Mouse (Mus musculus) heart, embryonic 10.5 days (tissue): ENCODE measurements around the gene Arhgap18. TPM values are rescaled to one million over a fixed set of nuclear protein-coding genes. Genes with fewer than 3 reads are reported as not detected.

ENCODE experiments used
- DNase-seq: peaks from one replicate; pipeline ENCODE4 v3.0.0-alpha.2; 2017; ENCODE audit warnings: low spot score
- H3K27ac ChIP-seq: fragments of 300-500 bp; sonication (generic); 2 replicates; pipeline ENCODE4 v1.5.1; 2016; ENCODE audit warnings: mild to moderate bottlenecking
- H3K27me3 ChIP-seq: fragments of 300-500 bp; sonication (generic); 2 replicates; pipeline ENCODE4 v1.6.1; 2016; ENCODE audit warnings: mild to moderate bottlenecking; ENCODE audit not compliant: poor library complexity, insufficient read depth, severe bottlenecking
- H3K36me3 ChIP-seq: fragments of 300-500 bp; sonication (generic); 2 replicates; pipeline ENCODE4 v1.6.1; 2016; ENCODE audit warnings: mild to moderate bottlenecking, moderate library complexity
- H3K4me1 ChIP-seq: fragments of 300-500 bp; sonication (generic); 2 replicates; pipeline ENCODE4 v1.6.1; 2016; ENCODE audit warnings: mild to moderate bottlenecking
- H3K4me3 ChIP-seq: fragments of 300-500 bp; sonication (generic); 2 replicates; pipeline ENCODE4 v1.5.1; 2016; ENCODE audit warnings: mild to moderate bottlenecking, moderate library complexity
- H3K9me3 ChIP-seq: fragments of 300-500 bp; sonication (generic); 2 replicates; pipeline ENCODE4 v1.6.1; 2016; ENCODE audit warnings: mild to moderate bottlenecking, moderate library complexity
- whole genome bisulfite sequencing: fragments of 180-500 bp; shearing (Covaris S2); methylation state at CpG from one replicate; pipeline ENCODE4 v1.1.7; 2016; 5-methylcytosine and 5-hydroxymethylcytosine counted together
- polyA plus RNA-seq: library from polyadenylated mRNA; unstranded; fragments of >200 nt; fragmentation: Nextera tagmentation; extraction: Ambion mirVana; gene quantifications from 2 replicates; pipeline ENCODE4 v1.2.1, GENCODE M21; 2016

Gene Arhgap18
- polyA plus RNA-seq, 1 experiment from 2014 or later, result 12.8 TPM

DNA sequence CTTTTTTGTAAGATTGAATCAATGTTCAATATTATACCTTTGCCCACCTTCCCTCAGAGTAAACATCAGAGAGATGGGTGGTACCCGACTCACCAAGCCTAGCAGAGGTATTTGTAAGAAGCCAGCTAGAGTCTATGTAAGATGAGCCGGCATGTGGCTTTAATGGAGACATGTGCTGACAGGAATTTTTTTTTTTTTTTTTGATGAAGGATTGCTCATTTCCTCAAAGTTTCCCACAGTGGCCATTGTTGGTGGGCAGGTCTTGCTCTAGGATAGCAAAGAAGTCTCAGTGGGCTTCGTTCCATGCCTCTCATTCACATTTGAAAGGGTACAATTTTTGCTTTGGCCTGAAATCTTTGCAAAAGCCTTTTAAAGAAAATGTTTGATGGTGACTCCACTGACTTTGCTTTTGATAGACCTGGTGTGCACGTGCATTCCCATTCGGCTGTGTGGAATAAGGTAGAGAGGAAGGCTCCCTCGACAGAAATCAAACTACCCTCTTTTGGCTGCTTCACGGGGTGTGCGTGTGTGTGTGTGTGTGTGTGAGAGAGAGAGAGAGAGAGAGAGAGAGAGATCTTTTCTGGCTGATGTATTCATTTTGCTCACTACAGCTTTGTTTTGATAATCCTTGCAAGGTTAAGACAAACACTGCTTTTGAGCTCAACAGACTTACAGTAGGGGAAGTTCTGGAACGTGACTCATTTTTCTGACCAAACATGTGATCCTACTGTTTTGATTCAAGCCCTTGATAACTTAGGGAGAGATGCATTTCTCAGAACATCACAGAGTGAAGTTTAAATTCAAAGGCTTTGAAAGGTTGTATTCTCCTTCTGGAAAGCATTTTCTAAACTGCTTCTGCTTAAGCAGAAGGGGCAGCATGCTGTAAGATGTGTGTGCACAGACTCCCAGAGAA lies 9.0 kb downstream of the Arhgap18 start:
- 73% methylated on average over 9 of the region's 9 CpGs for WGBS
- Histone ChIP-seq H3K27me3 (no peaks in the 10 kb centered on the region), H3K27ac (no peak overlapping the region), H3K4me3 (no peak overlapping the region), H3K9me3 (no peaks in the 10 kb centered on the region), H3K36me3 (no peaks in the 10 kb centered on the region), H3K4me1 (peaks cover 3% of the 10 kb centered on the region; the same call in 1 of the 2 replicates)
- DNase-seq, result no peak

GRCm38 (mm10) chr10:26767196-26767595 lies 14.0 kb downstream of the Arhgap18 start:
- Histone ChIP-seq H3K4me1 (no peaks in the 10 kb centered on the region), H3K36me3 (no peaks in the 10 kb centered on the region)
- no peak for DNase-seq

GRCm38 (mm10) chr10:26768943-26769342 lies 15.7 kb downstream of the Arhgap18 start:
- no peak for DNase-seq
- Histone ChIP-seq H3K27me3 (no peaks in the 10 kb centered on the region), H3K9me3 (no peaks in the 10 kb centered on the region), H3K4me1 (peaks cover 7% of the 10 kb centered on the region; the same call in 1 of the 2 replicates), H3K4me3 (no peak overlapping the region), H3K27ac (no peak overlapping the region), H3K36me3 (no peaks in the 10 kb centered on the region)
- WGBS, result 70% methylated on average over 2 of the region's 2 CpGs

More at GRCm38 (mm10) chr10:26767196-26767595, 14.0 kb downstream of the Arhgap18 start:
- Histone ChIP-seq H3K9me3 (no peaks in the 10 kb centered on the region), H3K4me3 (no peak overlapping the region), H3K27me3 (no peaks in the 10 kb centered on the region), H3K27ac (no peak overlapping the region)
- 64% methylated on average over 3 of the region's 3 CpGs for WGBS

- H3K4me1 ChIP-seq, result peaks cover 13% of the 10 kb centered on the region; the same call in 1 of the 2 replicates
- H3K36me3 ChIP-seq, result no peaks in the 10 kb centered on the region
- H3K9me3 ChIP-seq, result no peaks in the 10 kb centered on the region
- H3K4me3 ChIP-seq, result no peak overlapping the region
- H3K27me3 ChIP-seq, result no peaks in the 10 kb centered on the region
- WGBS, result 80% methylated on average over 8 of the region's 8 CpGs
- no peak for DNase-seq
- no peak overlapping the region for H3K27ac ChIP-seq
These were observed 16.8 kb downstream of the Arhgap18 start for GRCm38 (mm10) chr10:26770035-26770434.

DNA sequence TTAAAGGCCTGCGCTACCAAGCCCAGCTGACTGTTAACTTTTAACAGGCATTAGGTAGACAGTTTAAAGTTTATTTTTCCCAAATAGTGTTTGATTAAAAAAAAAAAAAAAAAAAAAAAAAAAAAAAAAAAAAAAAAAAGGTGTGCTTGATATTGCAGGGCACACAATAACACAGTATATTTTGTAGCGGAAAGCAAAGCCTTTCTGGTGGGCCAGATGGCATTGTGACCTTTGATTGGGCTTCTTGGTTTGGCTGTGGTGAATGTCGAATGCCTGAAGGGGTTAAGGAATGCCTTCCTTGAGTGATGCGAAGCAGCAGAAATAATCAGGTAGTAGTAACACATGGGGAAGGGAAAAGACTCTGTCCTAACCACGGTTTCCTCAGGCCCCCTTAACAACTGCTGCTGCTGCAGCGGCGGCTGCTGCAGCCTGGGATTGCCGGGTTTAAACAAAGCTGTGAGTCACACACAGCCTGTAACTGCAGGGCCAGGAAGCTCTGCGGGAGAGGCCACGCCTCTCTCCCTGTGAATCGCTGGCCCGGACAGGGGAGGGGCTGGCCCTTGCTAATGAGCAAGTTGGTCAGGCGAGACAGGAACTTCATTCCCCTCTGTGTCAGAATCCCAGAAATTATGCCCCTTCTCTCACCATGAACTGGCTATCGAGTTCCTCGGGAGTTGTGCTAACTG lies 18.9 kb downstream of the Arhgap18 start:
- peak overlapping the region; percentile 87 for H3K27ac ChIP-seq
- H3K27me3 ChIP-seq, result no peaks in the 10 kb centered on the region
- H3K36me3 ChIP-seq, result no peaks in the 10 kb centered on the region
- H3K4me1 ChIP-seq, result peaks cover 18% of the 10 kb centered on the region; the same call in 1 of the 2 replicates
- H3K9me3 ChIP-seq, result no peaks in the 10 kb centered on the region
- peak overlapping the region; percentile 66 for H3K4me3 ChIP-seq
- 10% methylated on average over 15 of the region's 15 CpGs for WGBS
- peak; percentile 95 for DNase-seq

- Histone ChIP-seq H3K36me3 (no peaks in the 10 kb centered on the region), H3K4me1 (peaks cover 21% of the 10 kb centered on the region; the same call in 1 of the 2 replicates), H3K9me3 (no peaks in the 10 kb centered on the region), H3K4me3 (peak overlapping the region; percentile 66), H3K27me3 (no peaks in the 10 kb centered on the region), H3K27ac (peak overlapping the region; percentile 87)
- DNase-seq, result peak; percentile 87
- 3% methylated on average over 22 of the region's 22 CpGs for whole genome bisulfite sequencing
These were observed 19.7 kb downstream of the Arhgap18 start for GRCm38 (mm10) chr10:26772624-26773540.

DNA sequence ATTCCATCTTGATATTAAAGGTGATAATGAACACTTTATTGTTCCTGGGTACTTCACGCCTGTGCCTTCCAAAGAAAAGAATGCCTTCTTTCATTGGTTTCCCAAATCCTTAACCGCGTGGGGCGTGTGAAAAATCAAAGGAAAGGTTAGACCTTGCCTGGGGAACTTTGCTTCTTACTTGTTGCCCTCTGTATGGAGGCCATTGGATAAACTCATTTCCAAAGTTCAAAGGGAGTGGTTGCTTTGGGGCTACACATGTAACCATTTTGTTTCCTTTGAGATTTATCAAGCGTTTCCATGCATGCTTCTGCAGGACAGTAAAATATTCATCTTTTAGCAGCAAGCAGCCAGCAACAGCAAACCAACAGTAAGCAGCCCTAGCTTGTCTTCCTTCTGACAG lies 20.3 kb downstream of the Arhgap18 start:
- H3K27ac ChIP-seq, result peak overlapping the region; percentile 87; the same call in 1 of the 2 replicates
- no peaks in the 10 kb centered on the region for H3K36me3 ChIP-seq
- no peak for DNase-seq
- no peaks in the 10 kb centered on the region for H3K9me3 ChIP-seq
- H3K4me1 ChIP-seq, result peaks cover 21% of the 10 kb centered on the region; the same call in 1 of the 2 replicates
- no peaks in the 10 kb centered on the region for H3K27me3 ChIP-seq
- 65% methylated on average over 5 of the region's 5 CpGs for WGBS
- H3K4me3 ChIP-seq, result peak overlapping the region; percentile 66

GRCm38 (mm10) chr10:26774266-26774665 lies 21.0 kb downstream of the Arhgap18 start:
- Histone ChIP-seq H3K4me1 (peaks cover 24% of the 10 kb centered on the region; the same call in 1 of the 2 replicates), H3K27me3 (no peaks in the 10 kb centered on the region), H3K36me3 (no peaks in the 10 kb centered on the region), H3K27ac (no peak overlapping the region; the same call in 1 of the 2 replicates), H3K4me3 (no peak overlapping the region), H3K9me3 (no peaks in the 10 kb centered on the region)
- no peak for DNase-seq
- 93% methylated on average over 1 of the region's 1 CpGs for WGBS

GRCm38 (mm10) chr10:26776443-26776842 lies 23.2 kb downstream of the Arhgap18 start:
- H3K4me1 ChIP-seq, result peaks cover 28% of the 10 kb centered on the region; the same call in 1 of the 2 replicates
- H3K36me3 ChIP-seq, result no peaks in the 10 kb centered on the region
- no peaks in the 10 kb centered on the region for H3K27me3 ChIP-seq
- H3K9me3 ChIP-seq, result no peaks in the 10 kb centered on the region
- DNase-seq, result no peak
- H3K27ac ChIP-seq, result no peak overlapping the region
- H3K4me3 ChIP-seq, result no peak overlapping the region

- 58% methylated on average over 3 of the region's 3 CpGs for WGBS
- Histone ChIP-seq H3K27me3 (no peaks in the 10 kb centered on the region), H3K4me1 (peaks cover 15% of the 10 kb centered on the region; the same call in 1 of the 2 replicates), H3K4me3 (no peak overlapping the region), H3K9me3 (no peaks in the 10 kb centered on the region), H3K36me3 (no peaks in the 10 kb centered on the region), H3K27ac (no peak overlapping the region)
- no peak for DNase-seq
These were observed 27.4 kb downstream of the Arhgap18 start for GRCm38 (mm10) chr10:26780581-26780980.

DNA sequence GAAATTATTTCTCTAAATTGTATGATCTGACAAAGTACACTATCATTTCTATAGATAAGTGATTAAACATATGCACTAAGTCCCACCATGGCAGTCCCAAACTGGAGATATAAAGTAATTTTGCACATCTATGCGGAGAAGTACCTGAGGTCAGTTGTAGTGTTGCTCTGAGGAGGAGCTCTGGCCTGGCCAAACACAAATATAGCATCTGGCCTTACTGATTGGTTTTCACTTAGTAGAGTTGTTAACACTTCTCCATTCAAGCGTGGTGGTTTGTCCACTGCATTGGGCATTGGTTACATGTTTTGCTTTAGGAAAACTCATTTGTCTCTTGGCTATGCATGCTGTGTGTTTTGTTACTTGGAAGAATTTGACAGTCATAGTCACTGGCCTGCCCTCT lies 36.5 kb downstream of the Arhgap18 start:
- 89% methylated on average over 2 of the region's 2 CpGs for WGBS
- Histone ChIP-seq H3K36me3 (no peaks in the 10 kb centered on the region), H3K4me1 (no peaks in the 10 kb centered on the region), H3K27ac (no peak overlapping the region), H3K9me3 (no peaks in the 10 kb centered on the region), H3K4me3 (no peak overlapping the region), H3K27me3 (no peaks in the 10 kb centered on the region)
- no peak for DNase-seq

GRCm38 (mm10) chr10:26791810-26792209 lies 38.6 kb downstream of the Arhgap18 start:
- no peak for DNase-seq
- 0 out of 2 replicates have a peak, but pooled peaks cover 5% of the 10 kb centered on the region for H3K4me1 ChIP-seq
- no peaks in the 10 kb centered on the region for H3K36me3 ChIP-seq
- no peak overlapping the region for H3K4me3 ChIP-seq
- no peak overlapping the region for H3K27ac ChIP-seq
- 82% methylated on average over 3 of the region's 3 CpGs for WGBS
- H3K27me3 ChIP-seq, result no peaks in the 10 kb centered on the region
- H3K9me3 ChIP-seq, result no peaks in the 10 kb centered on the region
